Mouse (Mus musculus): ENCODE results near the gene Mael.

Gene Mael

GRCm38 (mm10) chr1:166173621-166174020 is 64.9 kb downstream of the Mael start:
- no peak for DNase-seq (ENCODE audit: low read depth, low spot score)
- H3K36me3 ChIP-seq (ENCODE audit: control insufficient read depth, insufficient read depth, low read length, poor library complexity, severe bottlenecking): no peaks in the 10 kb centered on the region
- H3K27me3 ChIP-seq (ENCODE audit: control insufficient read depth, insufficient read depth, low read length, poor library complexity, severe bottlenecking): no peaks in the 10 kb centered on the region

DNA sequence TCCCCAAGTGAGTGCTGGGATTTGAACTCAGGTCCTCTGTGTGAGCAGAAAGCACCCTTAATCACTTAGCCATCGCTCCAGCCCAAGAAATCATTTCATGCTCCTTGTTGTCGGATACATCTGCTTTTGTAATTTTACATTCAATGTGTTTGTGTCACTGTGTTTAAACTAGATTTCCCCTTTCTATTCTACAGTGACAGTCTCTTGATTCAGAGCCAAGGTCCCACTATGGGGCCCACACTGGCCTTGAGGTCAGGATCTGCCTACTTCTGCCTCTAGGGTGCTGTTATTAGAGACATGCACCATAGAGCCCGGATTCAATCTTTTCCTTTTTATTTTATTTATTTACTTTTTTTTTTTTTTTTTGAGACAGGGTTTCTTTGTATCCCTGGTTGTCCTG is 65.6 kb downstream of the Mael start:
- H3K36me3 ChIP-seq (ENCODE audit: control insufficient read depth, insufficient read depth, low read length, poor library complexity, severe bottlenecking): no peaks in the 10 kb centered on the region
- no peaks in the 10 kb centered on the region for H3K27me3 ChIP-seq (ENCODE audit: control insufficient read depth, insufficient read depth, low read length, poor library complexity, severe bottlenecking)
- no peak for DNase-seq (ENCODE audit: low read depth, low spot score)

- no peak for DNase-seq (ENCODE audit: low read depth, low spot score)
- H3K27me3 ChIP-seq (ENCODE audit: control insufficient read depth, insufficient read depth, low read length, poor library complexity, severe bottlenecking): no peaks in the 10 kb centered on the region
- H3K36me3 ChIP-seq (ENCODE audit: control insufficient read depth, insufficient read depth, low read length, poor library complexity, severe bottlenecking): no peaks in the 10 kb centered on the region
Observed at GRCm38 (mm10) chr1:166170852-166171251, 67.7 kb downstream of the Mael start.

DNA sequence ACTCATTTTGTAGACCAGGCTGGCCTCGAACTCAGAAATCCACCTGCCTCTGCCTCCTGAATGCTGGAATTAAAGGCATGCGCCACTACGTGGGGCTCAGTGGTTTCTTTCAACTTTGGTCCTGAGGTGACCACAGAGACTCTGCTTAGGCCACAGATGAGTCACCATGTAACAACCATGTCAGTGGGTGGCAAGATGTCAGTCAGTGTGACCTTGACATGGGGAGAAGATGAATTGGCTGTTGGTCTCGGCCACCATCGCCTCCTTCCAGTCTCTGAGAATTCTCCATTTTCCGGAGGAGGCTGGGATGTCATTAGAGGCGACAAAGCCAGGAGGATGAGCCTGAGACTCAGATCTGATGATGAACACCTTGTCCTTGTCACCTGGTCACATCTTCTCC is 68.8 kb downstream of the Mael start:
- Histone ChIP-seq H3K27me3 (ENCODE audit: control insufficient read depth, insufficient read depth, low read length, poor library complexity, severe bottlenecking) (no peaks in the 10 kb centered on the region), H3K36me3 (ENCODE audit: control insufficient read depth, insufficient read depth, low read length, poor library complexity, severe bottlenecking) (no peaks in the 10 kb centered on the region)
- DNase-seq (ENCODE audit: low read depth, low spot score): no peak

GRCm38 (mm10) chr1:166168017-166168416 is 70.5 kb downstream of the Mael start:
- Histone ChIP-seq H3K36me3 (ENCODE audit: control insufficient read depth, insufficient read depth, low read length, poor library complexity, severe bottlenecking) (no peaks in the 10 kb centered on the region), H3K27me3 (ENCODE audit: control insufficient read depth, insufficient read depth, low read length, poor library complexity, severe bottlenecking) (no peaks in the 10 kb centered on the region)
- DNase-seq (ENCODE audit: low read depth, low spot score): no peak

DNA sequence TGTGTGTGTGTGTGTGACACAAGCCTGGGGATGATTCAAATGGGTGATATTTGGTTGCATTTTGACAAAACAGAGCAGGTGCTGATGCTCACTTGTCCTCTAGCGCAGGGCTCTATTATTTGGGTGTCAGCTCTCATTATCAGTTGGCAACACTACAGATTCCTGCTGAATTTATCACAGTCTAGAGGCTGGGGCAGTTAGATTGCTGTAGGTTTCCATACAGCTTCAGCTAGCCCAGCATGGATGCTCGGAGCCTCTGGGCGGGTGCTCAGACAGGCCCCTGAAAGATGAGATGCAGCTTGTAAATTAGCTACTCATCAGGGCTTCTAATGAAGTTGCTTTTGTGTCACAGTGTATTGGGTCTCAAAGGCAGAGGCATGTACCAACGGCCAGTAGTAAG is 71.1 kb downstream of the Mael start:
- Histone ChIP-seq H3K36me3 (ENCODE audit: control insufficient read depth, insufficient read depth, low read length, poor library complexity, severe bottlenecking) (no peaks in the 10 kb centered on the region), H3K27me3 (ENCODE audit: control insufficient read depth, insufficient read depth, low read length, poor library complexity, severe bottlenecking) (no peaks in the 10 kb centered on the region)
- DNase-seq (ENCODE audit: low read depth, low spot score): no peak

- Histone ChIP-seq H3K36me3 (ENCODE audit: control insufficient read depth, insufficient read depth, low read length, poor library complexity, severe bottlenecking) (no peaks in the 10 kb centered on the region), H3K27me3 (ENCODE audit: control insufficient read depth, insufficient read depth, low read length, poor library complexity, severe bottlenecking) (no peaks in the 10 kb centered on the region)
- no peak for DNase-seq (ENCODE audit: low read depth, low spot score)
Observed at GRCm38 (mm10) chr1:166165159-166165558, 73.4 kb downstream of the Mael start.

GRCm38 (mm10) chr1:166164580-166164979 is 74.0 kb downstream of the Mael start:
- H3K36me3 ChIP-seq (ENCODE audit: control insufficient read depth, insufficient read depth, low read length, poor library complexity, severe bottlenecking): no peaks in the 10 kb centered on the region
- H3K27me3 ChIP-seq (ENCODE audit: control insufficient read depth, insufficient read depth, low read length, poor library complexity, severe bottlenecking): no peaks in the 10 kb centered on the region
- no peak for DNase-seq (ENCODE audit: low read depth, low spot score)

DNA sequence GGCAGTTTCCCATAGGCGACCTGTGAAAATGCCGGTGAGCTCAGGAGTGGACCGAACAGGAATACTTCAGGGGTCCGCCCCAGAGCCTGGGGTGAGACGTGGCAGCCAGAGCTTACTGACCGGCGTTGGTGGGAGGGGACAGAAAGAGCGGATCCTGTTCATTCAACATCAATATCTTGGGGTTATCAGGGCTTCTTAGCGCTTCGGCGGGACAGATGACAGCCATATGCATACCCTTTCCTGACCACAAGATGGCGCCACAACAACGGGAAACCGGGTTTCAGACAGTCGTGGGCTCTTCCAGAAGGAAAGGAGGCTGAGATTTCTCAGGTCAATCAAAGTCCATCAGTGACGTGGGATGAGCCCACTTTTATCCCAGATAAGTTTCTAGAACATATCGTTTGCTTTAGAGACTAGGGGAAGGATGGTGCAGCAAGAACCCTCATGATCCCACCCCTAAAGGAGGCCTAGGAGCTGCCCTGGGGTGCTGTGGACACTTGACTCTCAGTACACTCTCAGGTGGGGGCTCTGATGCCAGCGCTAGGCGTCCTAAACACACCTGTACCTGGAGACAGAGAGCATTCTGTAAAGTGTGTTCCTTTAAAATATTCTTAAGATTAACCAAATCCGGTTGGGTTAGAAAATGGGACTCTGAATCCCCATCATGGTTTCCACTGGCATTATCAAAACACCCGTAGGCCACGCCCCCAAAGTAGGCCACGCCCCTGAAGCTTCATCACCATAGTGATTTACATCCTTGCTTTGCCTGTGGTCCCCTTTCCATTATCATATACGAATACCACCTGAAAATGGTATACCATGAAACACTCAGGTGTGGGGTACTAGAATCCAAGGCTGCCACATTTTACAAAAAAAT is 77.7 kb downstream of the Mael start:
- DNase-seq (ENCODE audit: low read depth, low spot score): peak; percentile 73
- Histone ChIP-seq H3K36me3 (ENCODE audit: control insufficient read depth, insufficient read depth, low read length, poor library complexity, severe bottlenecking) (no peaks in the 10 kb centered on the region), H3K27me3 (ENCODE audit: control insufficient read depth, insufficient read depth, low read length, poor library complexity, severe bottlenecking) (no peaks in the 10 kb centered on the region; the same call in 1 of the 2 replicates)

DNA sequence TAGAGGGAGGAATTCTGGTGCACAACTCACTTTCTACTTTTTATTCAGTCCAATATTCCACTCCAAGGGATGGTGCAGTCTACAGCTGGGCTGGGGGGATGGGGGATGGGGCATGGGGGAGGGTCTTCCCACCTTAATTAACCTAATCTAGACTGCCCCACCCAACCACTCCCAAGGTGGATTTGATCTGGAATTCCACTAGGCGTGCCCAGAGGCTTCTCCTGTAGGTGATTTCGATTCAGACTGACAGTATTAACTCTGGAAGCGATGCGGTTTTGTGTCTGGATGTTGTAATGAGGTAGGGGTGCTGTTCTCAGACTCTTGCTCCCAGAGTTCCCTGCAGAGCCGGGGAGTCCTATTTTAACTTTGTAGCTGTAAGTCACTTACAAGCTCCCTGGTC is 78.4 kb downstream of the Mael start:
- DNase-seq (ENCODE audit: low read depth, low spot score): no peak
- Histone ChIP-seq H3K36me3 (ENCODE audit: control insufficient read depth, insufficient read depth, low read length, poor library complexity, severe bottlenecking) (no peaks in the 10 kb centered on the region), H3K27me3 (ENCODE audit: control insufficient read depth, insufficient read depth, low read length, poor library complexity, severe bottlenecking) (no peaks in the 10 kb centered on the region; the same call in 1 of the 2 replicates)

GRCm38 (mm10) chr1:166158664-166159063 is 79.9 kb downstream of the Mael start:
- DNase-seq (ENCODE audit: low read depth, low spot score): no peak
- H3K27me3 ChIP-seq (ENCODE audit: control insufficient read depth, insufficient read depth, low read length, poor library complexity, severe bottlenecking): no peaks in the 10 kb centered on the region; the same call in 1 of the 2 replicates
- no peaks in the 10 kb centered on the region for H3K36me3 ChIP-seq (ENCODE audit: control insufficient read depth, insufficient read depth, low read length, poor library complexity, severe bottlenecking)

GRCm38 (mm10) chr1:166157712-166158111 is 80.8 kb downstream of the Mael start:
- Histone ChIP-seq H3K36me3 (ENCODE audit: control insufficient read depth, insufficient read depth, low read length, poor library complexity, severe bottlenecking) (no peaks in the 10 kb centered on the region), H3K27me3 (ENCODE audit: control insufficient read depth, insufficient read depth, low read length, poor library complexity, severe bottlenecking) (no peaks in the 10 kb centered on the region; the same call in 1 of the 2 replicates)
- no peak for DNase-seq (ENCODE audit: low read depth, low spot score)

- H3K36me3 ChIP-seq (ENCODE audit: control insufficient read depth, insufficient read depth, low read length, poor library complexity, severe bottlenecking): no peaks in the 10 kb centered on the region
Observed at GRCm38 (mm10) chr1:166155113-166155494, 83.4 kb downstream of the Mael start.

DNA sequence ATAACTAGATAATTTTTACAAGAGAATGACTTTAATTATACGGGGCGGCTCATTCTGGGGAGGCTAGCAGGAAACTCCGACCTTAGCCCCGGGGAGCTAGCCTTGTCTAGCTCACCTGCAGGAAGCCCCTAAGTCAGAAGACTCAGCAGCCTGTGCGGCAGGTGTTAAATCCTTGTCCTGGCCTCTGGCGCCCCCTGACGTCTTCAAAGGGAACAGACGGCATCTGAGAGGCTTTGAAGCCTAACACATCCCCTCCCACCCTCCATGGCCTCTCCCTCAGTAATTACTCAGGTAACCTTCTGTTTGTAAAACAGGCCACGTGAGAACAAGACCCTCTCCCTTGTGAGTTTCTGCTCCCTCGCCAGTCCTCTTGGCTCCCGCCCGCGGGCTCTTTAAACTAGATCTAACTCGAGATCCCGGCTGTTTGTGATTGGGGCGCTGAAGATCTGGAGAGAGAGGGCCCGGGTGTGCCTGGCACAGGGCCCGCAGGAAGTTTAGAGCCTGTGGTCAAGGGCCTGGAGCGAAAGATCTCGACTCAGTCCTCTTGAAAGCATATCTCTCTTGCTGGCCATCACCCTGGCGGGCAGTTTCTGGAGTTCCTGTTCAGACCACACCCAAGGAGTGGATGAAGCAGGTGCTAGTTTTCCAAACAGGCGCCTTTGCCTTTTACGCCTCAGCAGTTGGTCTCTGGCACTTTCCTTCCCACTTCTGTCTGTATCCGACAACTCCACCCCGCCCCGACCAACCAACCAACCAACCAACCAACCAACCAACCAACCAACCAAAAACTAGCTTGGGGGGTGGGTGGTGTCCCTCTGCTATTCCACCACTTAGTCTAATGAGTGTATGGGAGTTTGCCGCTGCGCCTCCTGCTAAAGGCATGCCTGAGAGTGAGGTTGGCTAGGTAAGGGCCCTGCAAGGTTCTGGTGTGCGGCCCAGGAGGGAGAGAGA is 84.1 kb downstream of the Mael start:
- Histone ChIP-seq H3K27me3 (ENCODE audit: control insufficient read depth, insufficient read depth, low read length, poor library complexity, severe bottlenecking) (no peaks in the 10 kb centered on the region; the same call in 1 of the 2 replicates), H3K36me3 (ENCODE audit: control insufficient read depth, insufficient read depth, low read length, poor library complexity, severe bottlenecking) (no peaks in the 10 kb centered on the region)
- DNase-seq (ENCODE audit: low read depth, low spot score): peak; percentile 90

More at GRCm38 (mm10) chr1:166155113-166155494, 83.4 kb downstream of the Mael start:
- no peaks in the 10 kb centered on the region; the same call in 1 of the 2 replicates for H3K27me3 ChIP-seq (ENCODE audit: control insufficient read depth, insufficient read depth, low read length, poor library complexity, severe bottlenecking)
- no peak for DNase-seq (ENCODE audit: low read depth, low spot score)
